Mouse (Mus musculus): ENCODE data around the gene Zmiz1.

DNA sequence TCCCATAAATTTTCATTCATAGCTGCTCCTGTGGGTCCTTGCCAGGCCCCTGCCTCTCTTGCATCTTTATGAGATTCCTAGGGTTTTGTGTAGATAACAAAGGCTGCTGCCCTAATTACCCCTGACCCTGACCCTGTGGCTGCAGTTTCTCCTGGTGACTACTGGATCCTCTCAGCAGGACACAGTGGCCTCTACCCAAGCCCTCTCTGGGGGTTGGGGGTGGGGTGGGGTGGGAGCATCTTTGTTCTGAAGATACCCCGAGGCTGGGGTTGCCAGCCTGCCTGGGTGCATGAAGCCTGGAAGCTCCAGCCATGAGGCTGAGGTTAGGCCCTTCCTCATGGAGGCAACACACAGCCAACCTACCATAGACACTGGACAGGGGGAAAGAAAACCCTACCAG, 4.0 kb downstream of the Zmiz1 start:
- TF ChIP-seq CTCF (IDR thresholded peaks at IDR 0.05) (no peak), EP300 (IDR thresholded peaks at IDR 0.05) (no peak)
